Mouse (Mus musculus): ENCODE results near the gene Edc4. TPM values are rescaled to one million over a fixed set of nuclear protein-coding genes. Genes with fewer than 3 reads are reported as not detected.

Edc4 gene
- total RNA-seq, 1 experiment = 93.9 TPM

DNA sequence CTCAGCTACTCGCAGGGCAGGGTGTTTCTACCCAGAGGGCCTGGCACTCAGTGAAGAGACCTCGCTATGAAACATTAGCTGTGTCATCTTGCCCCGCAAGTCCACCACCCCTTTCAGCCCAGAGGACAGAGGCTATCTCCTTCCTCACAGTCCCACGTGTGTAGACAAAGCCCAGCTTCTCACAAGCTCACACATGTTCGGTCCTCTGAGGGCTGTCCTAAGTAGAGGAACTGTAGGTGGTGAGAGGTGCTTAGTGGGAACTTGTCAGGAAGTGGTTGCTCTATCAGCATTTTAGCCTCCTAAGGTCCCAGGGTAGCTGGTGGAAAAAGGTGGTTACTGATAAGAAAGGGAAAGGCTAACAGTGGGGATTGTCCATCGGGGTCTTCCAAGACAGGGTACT is 54.4 kb downstream of the Edc4 start:
- no peak overlapping the region for H3K27ac ChIP-seq (ENCODE audit: insufficient read depth, low read depth, low read length, poor library complexity, severe bottlenecking)
- H3K9me3 ChIP-seq (ENCODE audit: control insufficient read depth, insufficient read depth, low read depth, low read length) = no peaks in the 10 kb centered on the region
- H3K4me3 ChIP-seq (ENCODE audit: insufficient read depth in 1 of 2, low read depth in 1 of 2, low read length in 2 of 2, poor library complexity in 1 of 2, severe bottlenecking in 1 of 2) = no peak overlapping the region
- TF ChIP-seq ZNF384 (IDR thresholded peaks at IDR 0.05; ENCODE audit: low read depth, low read length) (no peak), CHD2 (IDR thresholded peaks at IDR 0.05; ENCODE audit: low read depth, low read length) (no peak), HCFC1 (IDR thresholded peaks at IDR 0.05; ENCODE audit: borderline replicate concordance, insufficient read depth, low read length) (no peak), ZC3H11A (IDR thresholded peaks at IDR 0.05; ENCODE audit: borderline replicate concordance, low read depth, low read length) (no peak), MAFK (IDR thresholded peaks at IDR 0.05; ENCODE audit: insufficient read depth, low read depth, low read length) (no peak)
- peaks cover 0 to 6% of the 10 kb centered on the region in 2 experiments; a peak in 2 of 4 replicates for H3K4me1 ChIP-seq (ENCODE audit: control insufficient read depth in 2 of 2, insufficient read depth in 2 of 2, low read length in 2 of 2, poor library complexity in 1 of 2)
- H3K9ac ChIP-seq (ENCODE audit: insufficient read depth, low read depth, low read length, poor library complexity, severe bottlenecking) = no peak overlapping the region
- no peaks in the 10 kb centered on the region; the same call in 1 of the 2 replicates for H3K36me3 ChIP-seq (ENCODE audit: control insufficient read depth, insufficient read depth, low read length, poor library complexity, severe bottlenecking)
- no peak for DNase-seq (ENCODE audit: low read depth, low spot score)
- in situ Hi-C loops (cut with MboI; ENCODE audit: low sequenced_read_pairs in 2 of 2, unreplicated experiment in 2 of 2) = no loop called here

DNA sequence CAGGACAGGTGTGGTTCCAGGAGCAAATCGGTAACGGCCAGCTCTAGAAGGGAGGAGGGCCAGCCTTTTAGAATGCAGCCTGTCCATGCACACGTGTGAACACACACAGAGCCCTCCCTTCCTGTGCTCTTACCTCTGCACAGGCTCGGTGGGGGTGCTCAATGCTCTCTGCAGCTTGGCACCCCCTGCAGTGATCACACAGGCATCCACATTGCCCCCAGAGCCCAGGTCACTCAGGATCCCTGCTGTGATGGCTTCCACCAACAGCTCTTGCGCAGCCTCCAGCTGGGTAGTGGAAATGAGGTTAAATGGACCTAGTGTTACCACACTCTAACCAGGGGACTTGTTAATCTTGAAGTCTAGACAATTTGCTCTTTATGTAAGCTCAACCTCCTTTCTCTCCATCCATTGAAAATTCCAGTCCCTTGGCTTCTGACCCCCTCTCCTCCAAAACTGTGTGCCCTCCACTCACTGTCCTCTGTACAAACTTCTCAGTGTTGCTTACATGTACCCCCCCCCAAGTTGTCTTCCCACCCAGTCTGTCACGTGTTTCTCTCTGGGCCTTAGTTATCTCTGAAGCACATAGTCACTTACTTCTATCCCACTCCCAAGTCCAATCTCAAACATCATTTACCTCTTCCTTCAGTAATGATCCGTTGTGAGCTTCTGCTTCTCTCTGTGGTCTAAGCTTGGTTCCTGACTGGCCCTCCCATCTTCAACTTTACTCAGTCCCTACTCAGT is 55.4 kb downstream of the Edc4 start:
- peak overlapping the region; percentile 69; the same call in 1 of the 2 replicates for H3K9ac ChIP-seq (ENCODE audit: insufficient read depth, low read depth, low read length, poor library complexity, severe bottlenecking)
- peak overlapping the region; percentile 81 to 96 for H3K4me3 ChIP-seq (ENCODE audit: insufficient read depth in 1 of 2, low read depth in 1 of 2, low read length in 2 of 2, poor library complexity in 1 of 2, severe bottlenecking in 1 of 2)
- no peak overlapping the region for H3K27ac ChIP-seq (ENCODE audit: insufficient read depth, low read depth, low read length, poor library complexity, severe bottlenecking)
- in situ Hi-C loops (cut with MboI; ENCODE audit: low sequenced_read_pairs in 2 of 2, unreplicated experiment in 2 of 2) = no loop called here
- TF ChIP-seq CHD2 (IDR thresholded peaks at IDR 0.05; ENCODE audit: low read depth, low read length) (no peak), HCFC1 (IDR thresholded peaks at IDR 0.05; ENCODE audit: borderline replicate concordance, insufficient read depth, low read length) (no peak), ZC3H11A (IDR thresholded peaks at IDR 0.05; ENCODE audit: borderline replicate concordance, low read depth, low read length) (no peak), MAFK (IDR thresholded peaks at IDR 0.05; ENCODE audit: insufficient read depth, low read depth, low read length) (no peak)
- no peak for DNase-seq (ENCODE audit: low read depth, low spot score)
- H3K9me3 ChIP-seq (ENCODE audit: control insufficient read depth, insufficient read depth, low read depth, low read length) = no peaks in the 10 kb centered on the region
- H3K36me3 ChIP-seq (ENCODE audit: control insufficient read depth, insufficient read depth, low read length, poor library complexity, severe bottlenecking) = no peaks in the 10 kb centered on the region; the same call in 1 of the 2 replicates
- H3K4me1 ChIP-seq (ENCODE audit: control insufficient read depth in 2 of 2, insufficient read depth in 2 of 2, low read length in 2 of 2, poor library complexity in 1 of 2) = peaks cover 0 to 6% of the 10 kb centered on the region in 2 experiments; a peak in 2 of 4 replicates

DNA sequence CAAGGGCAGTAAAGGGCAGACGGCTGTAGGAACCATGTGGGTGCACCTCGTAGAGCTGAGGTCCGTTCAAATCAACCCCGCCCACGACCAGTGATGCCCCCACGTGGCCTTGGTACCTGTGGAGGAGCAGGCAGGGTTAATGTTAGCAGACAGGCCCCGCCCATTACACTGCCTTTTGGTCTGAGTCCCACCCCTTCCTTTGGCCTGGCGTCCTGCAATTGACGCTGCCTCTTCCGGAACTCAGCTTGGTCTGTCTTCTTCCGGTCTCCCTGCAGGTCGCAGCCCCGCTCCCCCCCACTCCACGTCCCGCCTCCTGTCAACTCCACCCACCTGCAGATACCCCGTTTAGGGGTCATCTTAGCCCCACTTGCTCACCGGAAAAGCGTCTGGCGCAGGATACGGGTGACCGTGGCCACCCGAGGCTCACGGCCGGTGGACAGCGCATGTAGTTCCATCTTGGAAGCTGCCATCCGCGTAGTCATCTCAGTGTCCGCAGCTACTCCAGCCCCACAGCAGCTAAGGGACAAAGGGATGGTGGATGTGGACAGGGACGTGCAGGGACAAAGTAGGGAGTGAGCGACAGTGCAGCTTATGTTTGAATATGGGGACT is 56.3 kb downstream of the Edc4 start:
- TF ChIP-seq HCFC1 (IDR thresholded peaks at IDR 0.05; ENCODE audit: borderline replicate concordance, insufficient read depth, low read length) (no peak), ZNF384 (IDR thresholded peaks at IDR 0.05; ENCODE audit: low read depth, low read length) (no peak), ZC3H11A (IDR thresholded peaks at IDR 0.05; ENCODE audit: borderline replicate concordance, low read depth, low read length) (no peak), MAFK (IDR thresholded peaks at IDR 0.05; ENCODE audit: insufficient read depth, low read depth, low read length) (no peak), CHD2 (IDR thresholded peaks at IDR 0.05; ENCODE audit: low read depth, low read length) (no peak)
- no peak overlapping the region for H3K27ac ChIP-seq (ENCODE audit: insufficient read depth, low read depth, low read length, poor library complexity, severe bottlenecking)
- H3K4me1 ChIP-seq (ENCODE audit: control insufficient read depth in 2 of 2, insufficient read depth in 2 of 2, low read length in 2 of 2, poor library complexity in 1 of 2) = peaks cover 0 to 6% of the 10 kb centered on the region in 2 experiments; a peak in 2 of 4 replicates
- no peaks in the 10 kb centered on the region for H3K9me3 ChIP-seq (ENCODE audit: control insufficient read depth, insufficient read depth, low read depth, low read length)
- in situ Hi-C loops (cut with MboI; ENCODE audit: low sequenced_read_pairs in 2 of 2, unreplicated experiment in 2 of 2) = no loop called here
- peaks cover 2% of the 10 kb centered on the region; the same call in 1 of the 2 replicates for H3K36me3 ChIP-seq (ENCODE audit: control insufficient read depth, insufficient read depth, low read length, poor library complexity, severe bottlenecking)
- H3K9ac ChIP-seq (ENCODE audit: insufficient read depth, low read depth, low read length, poor library complexity, severe bottlenecking) = peak overlapping the region; percentile 69
- H3K4me3 ChIP-seq (ENCODE audit: insufficient read depth in 1 of 2, low read depth in 1 of 2, low read length in 2 of 2, poor library complexity in 1 of 2, severe bottlenecking in 1 of 2) = peak overlapping the region; percentile 81 to 96
- peak; percentile 82 for DNase-seq (ENCODE audit: low read depth, low spot score)

GRCm38 (mm10) chr8:105937496-105938305 is 57.0 kb downstream of the Edc4 start:
- Histone ChIP-seq H3K27ac (ENCODE audit: insufficient read depth, low read depth, low read length, poor library complexity, severe bottlenecking) (no peak overlapping the region), H3K4me1 (ENCODE audit: control insufficient read depth in 2 of 2, insufficient read depth in 2 of 2, low read length in 2 of 2, poor library complexity in 1 of 2) (peaks cover 0 to 6% of the 10 kb centered on the region in 2 experiments; a peak in 2 of 4 replicates), H3K36me3 (ENCODE audit: control insufficient read depth, insufficient read depth, low read length, poor library complexity, severe bottlenecking) (peaks cover 3% of the 10 kb centered on the region; the same call in 1 of the 2 replicates), H3K9me3 (ENCODE audit: control insufficient read depth, insufficient read depth, low read depth, low read length) (no peaks in the 10 kb centered on the region), H3K9ac (ENCODE audit: insufficient read depth, low read depth, low read length, poor library complexity, severe bottlenecking) (peak overlapping the region; percentile 69), H3K4me3 (ENCODE audit: insufficient read depth in 1 of 2, low read depth in 1 of 2, low read length in 2 of 2, poor library complexity in 1 of 2, severe bottlenecking in 1 of 2) (peak overlapping the region; percentile 81 to 96)
- TF ChIP-seq HCFC1 (IDR thresholded peaks at IDR 0.05; ENCODE audit: borderline replicate concordance, insufficient read depth, low read length) (no peak), ZC3H11A (IDR thresholded peaks at IDR 0.05; ENCODE audit: borderline replicate concordance, low read depth, low read length) (no peak), CHD2 (IDR thresholded peaks at IDR 0.05; ENCODE audit: low read depth, low read length) (no peak), ZNF384 (IDR thresholded peaks at IDR 0.05; ENCODE audit: low read depth, low read length) (no peak), MAFK (IDR thresholded peaks at IDR 0.05; ENCODE audit: insufficient read depth, low read depth, low read length) (no peak)
- in situ Hi-C loops (cut with MboI; ENCODE audit: low sequenced_read_pairs in 2 of 2, unreplicated experiment in 2 of 2) = no loop called here
- DNase-seq (ENCODE audit: low read depth, low spot score) = no peak

Data from ES-E14 (cell line).